Mouse (Mus musculus) CD4-positive, CD25-positive, alpha-beta regulatory T cell, adult 9 weeks (primary cell): ENCODE data around the gene Creg2. TPM values are rescaled to one million over a fixed set of nuclear protein-coding genes. Genes with fewer than 3 reads are reported as not detected.

Experiments used
- polyA plus RNA-seq: library from polyadenylated mRNA; unstranded; fragments of 100-300 nt; shearing (Covaris generic); gene quantifications from one replicate; pipeline ENCODE4 v1.2.1, GENCODE M21; 2017

Gene Creg2
- polyA plus RNA-seq, result not detected

DNA sequence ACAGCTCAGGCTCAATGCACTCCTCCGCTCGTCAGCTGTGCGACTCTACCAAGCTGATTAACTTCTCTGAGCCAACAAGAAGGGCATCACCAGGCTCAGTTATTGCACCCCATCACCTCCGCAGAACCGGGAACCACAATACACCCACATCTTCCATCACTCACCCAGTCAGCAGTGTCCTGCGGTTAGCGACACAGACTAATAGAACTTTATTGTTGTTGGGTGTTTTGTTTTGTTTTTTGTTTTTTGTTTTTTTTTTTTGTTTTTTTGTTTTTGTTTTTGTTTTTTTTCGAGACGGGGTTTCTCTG, at the start of gene Creg2:
Gene Creg2 (minus strand): TSS at position 234 of the 308 bp plus-strand sequence.

DNA sequence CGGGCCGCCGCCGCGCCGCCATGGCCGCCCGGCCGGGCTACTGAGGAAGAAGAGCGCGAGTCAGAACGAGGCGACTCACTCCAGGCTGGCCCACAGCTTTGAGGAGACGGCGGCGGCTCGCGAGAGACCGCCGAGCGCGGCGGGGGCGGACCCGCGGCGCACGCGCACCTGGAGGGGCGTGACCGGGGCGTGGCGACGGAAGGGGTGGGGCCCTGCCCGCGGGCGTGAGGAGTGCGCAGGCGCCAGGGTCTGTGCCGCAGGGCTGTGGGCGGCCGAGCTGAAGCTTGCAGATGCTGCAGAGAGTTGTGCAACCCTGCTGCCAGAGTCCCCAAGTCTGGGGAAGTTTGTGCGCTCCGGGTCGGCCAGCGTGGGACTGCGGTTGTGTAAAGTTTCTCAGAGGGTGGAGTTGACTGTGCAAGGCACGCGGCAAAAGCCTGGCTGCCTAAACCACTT, 74.0 kb downstream of the Creg2 start, which contains the start of gene Rnf149:
Gene Rnf149 (minus strand): TSS at position 153 of the 453 bp plus-strand sequence.

Other genes with a start within 250 kb of the Creg2 start
- gene Tbc1d8, start 172.7 kb downstream of the Creg2 start, polyA plus RNA-seq, result 1.2 TPM
- 3.9 TPM for gene Cnot11, start 116.5 kb downstream of the Creg2 start, polyA plus RNA-seq
- 7.2 TPM for gene Rnf149, start 74.1 kb downstream of the Creg2 start, polyA plus RNA-seq
- gene Rfx8, start 69.5 kb upstream of the Creg2 start, polyA plus RNA-seq, result not detected
- gene Gm3646, start 153.9 kb upstream of the Creg2 start, polyA plus RNA-seq, result not detected
- gene Map4k4, start 249.4 kb upstream of the Creg2 start, polyA plus RNA-seq, result 14.4 TPM